Mouse (Mus musculus) midbrain, postnatal 0 days (tissue): ENCODE measurements around the gene Dnajb1. TPM values are rescaled to one million over a fixed set of nuclear protein-coding genes. Genes with fewer than 3 reads are reported as not detected.
"Not testable (repeated sequence)": the region's sequence is repeated elsewhere in the genome, so short reads cannot be mapped to it uniquely, and the experiment has no call there.

ENCODE experiments used
- ATAC-seq: fragments of 200-750 bp; cut with Nextera tagmentation; 2 replicates; pipeline ENCODE4 v1.8.0; 2017; ENCODE audit warnings: moderate number of reproducible peaks, mild to moderate bottlenecking, moderate TSS enrichment, moderate library complexity; ENCODE audit not compliant: low FRiP score
- DNase-seq: peaks from one replicate; pipeline ENCODE4 v3.0.0-alpha.2; 2015; ENCODE audit warnings: low spot score
- H3K27ac ChIP-seq: fragments of 300-500 bp; sonication (generic); 2 replicates; pipeline ENCODE4 v1.5.1; 2014; ENCODE audit warnings: low read depth, mild to moderate bottlenecking, low read length, mixed read lengths
- H3K27me3 ChIP-seq: fragments of 300-500 bp; sonication (generic); 2 replicates; pipeline ENCODE4 v1.6.1; 2014; ENCODE audit warnings: low read length, control low read depth, mixed read lengths; ENCODE audit not compliant: insufficient read depth
- H3K36me3 ChIP-seq: fragments of 300-500 bp; sonication (generic); 2 replicates; pipeline ENCODE4 v1.6.1; 2014; ENCODE audit warnings: low read length, control low read depth, mixed read lengths; ENCODE audit not compliant: insufficient read depth
- H3K4me1 ChIP-seq: fragments of 300-500 bp; sonication (generic); 2 replicates; pipeline ENCODE4 v1.6.1; 2014; ENCODE audit warnings: mild to moderate bottlenecking, control low read depth, antibody characterized with exemption, low read length, mixed read lengths; ENCODE audit not compliant: insufficient read depth
- H3K4me2 ChIP-seq: fragments of 300-500 bp; sonication (generic); 2 replicates; pipeline ENCODE4 v1.6.1; 2014; ENCODE audit warnings: low read depth, mild to moderate bottlenecking, low read length, mixed read lengths; ENCODE audit not compliant: poor library complexity, severe bottlenecking
- H3K4me3 ChIP-seq: fragments of 300-500 bp; sonication (generic); 2 replicates; pipeline ENCODE4 v1.5.1; 2014; ENCODE audit warnings: low read depth, mild to moderate bottlenecking, low read length, moderate library complexity
- H3K9ac ChIP-seq: fragments of 300-500 bp; sonication (generic); replicated peaks from 2 replicates; pipeline ENCODE4 v1.6.1; 2014; ENCODE audit warnings: mild to moderate bottlenecking, low read length, moderate library complexity, mixed read lengths; ENCODE audit not compliant: poor library complexity, severe bottlenecking
- H3K9me3 ChIP-seq: fragments of 300-500 bp; sonication (generic); 2 replicates; pipeline ENCODE4 v1.6.1; 2016; ENCODE audit warnings: low read length, control low read depth
- CTCF ChIP-seq: IDR thresholded peaks from 2 replicates; pipeline ENCODE4 v1.5.1; 2016; ENCODE audit warnings: antibody characterized with exemption, mild to moderate bottlenecking
- WGBS: fragments of 180-500 bp; shearing (Covaris S2); extraction: QIAGEN DNeasy Blood & Tissue Kit; methylation state at CpG from one replicate; pipeline ENCODE4 v1.1.7; 2014; 5-methylcytosine and 5-hydroxymethylcytosine counted together
- polyA plus RNA-seq: library from polyadenylated mRNA; unstranded; fragments of >200 nt; fragmentation: Nextera tagmentation; extraction: Ambion mirVana; gene quantifications from 2 replicates; pipeline ENCODE4 v1.2.1, GENCODE M21; 2015
- total RNA-seq: library from RNA; depleted of rRNA; stranded (reverse); fragments of >200 nt; gene quantifications from 2 replicates; pipeline ENCODE4 v1.2.3, GENCODE M21; 2014

Dnajb1 gene
- total and polyA plus RNA-seq, 2 experiments from 2014 or later: 41.0 to 72.4 TPM

- Histone ChIP-seq H3K4me2 (peak overlapping the region; percentile 97), H3K27ac (no peak overlapping the region), H3K4me3 (peak overlapping the region; percentile 72), H3K9ac (peak overlapping the region; percentile 87), H3K9me3 (no peaks in the 10 kb centered on the region), H3K27me3 (no peaks in the 10 kb centered on the region), H3K4me1 (peaks cover 9% of the 10 kb centered on the region; the same call in 1 of the 2 replicates), H3K36me3 (peaks cover 27% of the 10 kb centered on the region)
- TF ChIP-seq CTCF: no peak
- WGBS: 61% methylated on average over 3 of the region's 3 CpGs
- ATAC-seq (no peak), DNase-seq (no peak)
These were observed 40.3 kb upstream of the Dnajb1 start for GRCm38 (mm10) chr8:83567668-83568067.

DNA sequence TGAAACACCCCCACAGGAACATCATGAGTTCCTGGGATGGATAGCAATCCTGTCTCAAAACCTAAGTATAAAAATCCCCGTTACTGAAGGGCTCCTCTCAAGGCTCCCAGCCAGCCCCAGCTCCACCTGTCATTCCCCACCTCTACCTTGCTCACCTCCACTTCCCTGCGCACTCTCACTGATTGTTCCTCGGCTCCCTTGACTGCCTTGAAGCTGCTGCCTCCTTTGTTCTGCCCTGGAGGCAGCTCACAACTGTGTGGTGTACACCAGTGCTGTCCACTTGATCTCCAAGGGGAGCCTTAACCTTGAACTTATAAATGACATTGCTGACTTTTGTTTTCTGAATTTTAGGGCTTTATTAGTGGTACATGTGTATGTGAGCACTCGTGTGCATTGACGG is 39.9 kb upstream of the Dnajb1 start:
- no peak for TF ChIP-seq CTCF
- DNase-seq: no peak
- Histone ChIP-seq H3K4me2 (peak overlapping the region; percentile 97), H3K9me3 (no peaks in the 10 kb centered on the region), H3K27ac (no peak overlapping the region), H3K4me1 (peaks cover 9% of the 10 kb centered on the region; the same call in 1 of the 2 replicates), H3K27me3 (no peaks in the 10 kb centered on the region), H3K36me3 (peaks cover 31% of the 10 kb centered on the region), H3K4me3 (no peak overlapping the region), H3K9ac (peak overlapping the region; percentile 87; the same call in 1 of the 2 replicates)
- no peak for ATAC-seq
- 73% methylated on average over 5 of the region's 5 CpGs for WGBS

DNA sequence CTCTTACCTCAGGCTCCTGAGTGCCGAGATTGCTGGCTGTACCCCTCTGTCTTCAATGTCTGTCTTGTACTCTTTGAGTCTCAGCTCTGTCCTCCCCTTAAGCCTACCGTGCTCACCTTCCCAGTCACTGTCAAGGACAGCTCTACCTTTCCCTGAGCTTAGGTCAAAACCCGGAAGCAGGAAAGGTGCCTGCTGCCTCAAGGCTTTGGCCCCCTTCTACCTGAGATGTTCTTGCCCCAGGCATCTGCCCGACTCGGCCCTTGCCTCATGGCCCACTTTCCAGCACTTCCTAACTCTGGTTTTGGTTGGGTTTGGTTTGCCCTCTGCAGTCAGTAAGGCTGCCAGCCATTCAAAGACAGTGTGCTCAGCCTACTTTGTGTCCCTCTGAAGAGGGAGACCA is 39.2 kb upstream of the Dnajb1 start:
- no peak overlapping the region for H3K4me2 ChIP-seq
- H3K27me3 ChIP-seq: no peaks in the 10 kb centered on the region
- 0 out of 2 replicates have a peak overlapping the region, but pooled peaks have one; percentile 87 for H3K9ac ChIP-seq
- H3K4me3 ChIP-seq: no peak overlapping the region
- no peak for DNase-seq
- no peaks in the 10 kb centered on the region for H3K9me3 ChIP-seq
- no peak for TF ChIP-seq CTCF
- peaks cover 9% of the 10 kb centered on the region; the same call in 1 of the 2 replicates for H3K4me1 ChIP-seq
- H3K36me3 ChIP-seq: peaks cover 37% of the 10 kb centered on the region
- H3K27ac ChIP-seq: no peak overlapping the region
- no peak for ATAC-seq
- WGBS: 79% methylated on average over 5 of the region's 5 CpGs

DNA sequence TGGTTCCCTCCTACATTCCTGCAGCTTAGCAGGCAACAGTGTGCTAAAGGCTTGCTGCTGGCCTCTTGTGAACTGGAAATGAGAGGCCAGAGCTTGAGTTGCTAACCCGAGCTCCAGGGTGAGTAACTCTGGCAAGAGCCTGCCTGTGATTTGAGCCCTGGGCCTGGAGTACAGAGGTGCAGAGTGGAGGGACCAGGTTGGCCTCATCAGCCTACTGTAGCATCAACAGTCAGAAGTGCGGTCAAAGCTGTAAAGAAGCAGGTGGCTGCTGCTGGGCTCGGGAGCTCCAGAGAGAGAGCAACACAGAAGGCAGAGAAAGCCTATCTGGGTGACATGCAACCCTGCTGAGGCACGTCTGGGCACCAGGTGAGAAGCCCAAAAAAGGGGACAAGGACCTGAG is 38.8 kb upstream of the Dnajb1 start:
- Histone ChIP-seq H3K4me3 (no peak overlapping the region), H3K36me3 (peaks cover 41% of the 10 kb centered on the region), H3K4me2 (no peak overlapping the region), H3K4me1 (peaks cover 9% of the 10 kb centered on the region; the same call in 1 of the 2 replicates), H3K9me3 (no peaks in the 10 kb centered on the region), H3K27me3 (no peaks in the 10 kb centered on the region), H3K9ac (no peak overlapping the region), H3K27ac (no peak overlapping the region)
- no peak for ATAC-seq
- DNase-seq: no peak
- no peak for TF ChIP-seq CTCF
- 81% methylated on average over 4 of the region's 4 CpGs for WGBS

GRCm38 (mm10) chr8:83570272-83571000 is 37.6 kb upstream of the Dnajb1 start:
- DNase-seq: no peak
- TF ChIP-seq CTCF: no peak
- H3K4me3 ChIP-seq: no peak overlapping the region
- no peaks in the 10 kb centered on the region for H3K27me3 ChIP-seq
- no peak overlapping the region for H3K4me2 ChIP-seq
- H3K9me3 ChIP-seq: no peaks in the 10 kb centered on the region
- H3K9ac ChIP-seq: no peak overlapping the region
- peaks cover 9% of the 10 kb centered on the region; the same call in 1 of the 2 replicates for H3K4me1 ChIP-seq
- ATAC-seq: no peak
- H3K27ac ChIP-seq: no peak overlapping the region
- 90% methylated on average over 15 of the region's 15 CpGs for WGBS
- H3K36me3 ChIP-seq: peaks cover 41% of the 10 kb centered on the region

DNA sequence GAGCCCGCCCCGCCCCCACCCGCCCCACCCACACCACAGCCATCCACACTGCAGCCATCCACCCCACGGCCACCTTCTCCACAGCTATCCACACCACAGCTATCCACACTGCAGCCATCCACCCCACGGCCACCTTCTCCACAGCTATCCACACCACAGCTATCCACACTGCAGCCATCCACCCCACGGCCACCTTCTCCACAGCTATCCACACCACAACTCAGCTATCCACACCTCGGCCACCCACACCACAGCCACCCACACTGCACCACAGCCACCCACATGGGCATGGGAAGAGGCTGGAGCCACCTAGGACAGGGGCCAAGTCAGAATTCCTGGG is 37.0 kb upstream of the Dnajb1 start:
- not testable (repeated sequence) for H3K4me2 ChIP-seq, H3K4me3 ChIP-seq, H3K27ac ChIP-seq, DNase-seq, H3K9ac ChIP-seq, ATAC-seq, H3K27me3 ChIP-seq, H3K9me3 ChIP-seq
- Histone ChIP-seq H3K36me3 (peaks cover 41% of the 10 kb centered on the region), H3K4me1 (peaks cover 11% of the 10 kb centered on the region; the same call in 1 of the 2 replicates)
- 94% methylated on average over 7 of the region's 7 CpGs for WGBS
